Mouse (Mus musculus): ENCODE results near the gene Rif1.

Gene Rif1

GRCm38 (mm10) chr2:52072491-52073140 lies at the start of gene Rif1:
Rif1 (plus strand) TSS chr2:52072832.
- peak; percentile 66 for DNase-seq (ENCODE audit: low read depth)

DNA sequence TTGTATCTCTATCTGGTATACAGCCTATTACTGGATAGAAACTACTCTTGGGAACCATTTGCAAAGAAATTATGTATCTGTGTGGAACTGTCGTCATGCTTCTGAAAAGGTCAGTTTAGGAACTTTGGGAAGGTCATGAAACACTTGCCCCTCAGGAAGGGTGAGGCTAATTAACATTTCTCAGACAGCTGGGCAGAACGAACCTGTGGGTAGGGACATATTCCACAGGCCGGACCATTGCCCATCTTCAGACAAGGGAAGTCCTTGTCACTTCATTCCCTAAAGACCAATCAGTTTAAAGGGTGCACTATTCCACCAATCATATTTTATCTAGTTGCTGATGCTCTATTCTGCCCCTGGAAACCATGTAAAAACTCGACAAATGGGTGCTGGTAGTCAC lies 45.6 kb upstream of the Rif1 start:
- no peak for DNase-seq (ENCODE audit: low read depth)

DNA sequence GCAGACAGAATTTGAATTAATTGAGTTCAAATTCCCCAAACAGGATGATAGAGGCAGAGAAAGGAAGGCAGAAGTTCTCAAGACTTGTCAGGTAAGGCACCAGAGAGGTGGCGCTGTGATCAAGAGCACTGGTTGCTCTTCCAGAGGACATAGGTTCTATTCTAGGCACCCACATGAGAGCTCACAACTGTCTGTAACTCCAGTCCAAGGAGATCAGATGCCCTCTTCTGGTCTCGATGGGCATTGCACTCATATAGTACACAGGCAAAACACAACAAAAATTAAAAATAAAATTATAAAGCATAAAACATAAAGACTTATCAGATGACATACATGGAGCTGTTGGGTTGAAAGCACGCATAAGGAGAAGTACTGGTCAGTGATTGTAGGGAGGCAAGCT lies 43.2 kb upstream of the Rif1 start:
- no peak for DNase-seq (ENCODE audit: low read depth)

DNA sequence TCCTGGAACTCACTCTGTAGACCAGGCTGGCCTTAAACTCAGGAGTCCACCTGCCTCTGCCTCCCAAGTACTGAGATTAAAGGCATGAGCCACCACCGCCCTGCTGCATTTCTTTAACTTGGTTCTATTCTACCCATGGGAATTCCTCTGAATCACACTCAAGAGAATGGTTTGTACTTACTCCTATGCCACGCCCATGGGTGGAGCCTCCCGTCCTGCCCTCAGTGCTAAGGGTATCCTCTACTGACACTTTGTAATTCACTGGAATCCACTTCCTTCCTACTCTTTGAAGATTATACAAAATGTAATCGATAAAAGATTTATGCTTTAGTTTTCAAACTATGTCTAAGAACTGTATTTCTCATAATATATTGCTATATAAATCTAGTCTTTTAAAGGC lies 41.1 kb upstream of the Rif1 start:
- DNase-seq (ENCODE audit: low read depth), result no peak

- no peak for DNase-seq (ENCODE audit: low read depth)
These were observed 38.0 kb upstream of the Rif1 start for GRCm38 (mm10) chr2:52034601-52035000.

- DNase-seq (ENCODE audit: low read depth), result no peak
These were observed 37.5 kb upstream of the Rif1 start for GRCm38 (mm10) chr2:52035144-52035543.

DNA sequence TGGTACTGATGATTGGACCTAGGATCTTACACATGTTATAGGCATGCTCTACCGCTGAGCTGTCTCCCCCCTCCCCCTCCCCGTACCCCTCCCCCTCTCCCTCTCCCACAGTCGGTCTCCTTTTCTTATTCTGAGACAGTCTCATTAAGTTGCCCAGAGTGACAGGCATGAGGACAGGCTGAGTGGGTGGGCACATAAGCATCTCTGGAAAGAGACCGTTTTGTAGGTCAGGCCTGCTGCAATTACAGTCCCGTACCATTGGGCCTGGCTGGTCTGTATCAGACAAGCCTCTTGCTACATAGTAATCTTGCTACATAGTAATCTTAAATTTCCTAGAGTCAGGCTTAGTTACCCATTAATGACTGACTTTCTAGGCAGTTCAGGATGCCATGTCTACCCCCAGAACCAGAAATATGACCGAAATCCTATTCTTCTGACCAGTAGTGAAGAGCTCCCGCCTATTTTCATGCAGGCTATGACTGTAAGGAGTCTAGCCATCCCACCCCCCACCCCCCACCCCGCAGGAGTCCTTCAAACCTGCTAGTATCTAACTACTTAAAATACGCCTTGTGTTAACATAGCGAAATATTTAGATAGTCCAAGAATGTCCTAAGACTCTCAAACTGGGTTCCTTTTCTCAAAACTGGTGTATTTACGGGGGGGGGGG lies 35.6 kb upstream of the Rif1 start:
- no peak for DNase-seq (ENCODE audit: low read depth)

DNA sequence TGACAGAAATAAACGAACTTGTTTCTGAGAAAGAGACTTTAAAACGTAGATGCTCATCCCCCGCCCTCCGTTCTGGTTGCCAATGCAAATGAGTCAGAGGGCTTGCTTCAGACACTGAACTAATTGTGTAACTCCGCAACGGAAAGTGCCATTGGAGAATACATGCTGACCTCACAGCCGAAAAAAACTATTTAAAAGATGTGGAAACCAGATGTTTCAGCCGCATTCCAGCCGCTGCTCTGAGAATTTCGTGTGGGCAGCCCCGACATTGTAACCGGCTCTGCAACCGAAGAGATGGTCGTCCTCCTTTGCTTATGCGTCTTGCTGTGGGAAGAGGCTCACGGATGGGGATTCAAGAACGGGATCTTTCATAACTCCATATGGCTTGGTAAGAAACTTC lies 34.8 kb upstream of the Rif1 start, which contains the start of gene Tnfaip6:
Gene Tnfaip6 (plus strand): TSS at position 128 of the 400 bp plus-strand sequence.
- DNase-seq (ENCODE audit: low read depth), result peak; percentile 35

DNA sequence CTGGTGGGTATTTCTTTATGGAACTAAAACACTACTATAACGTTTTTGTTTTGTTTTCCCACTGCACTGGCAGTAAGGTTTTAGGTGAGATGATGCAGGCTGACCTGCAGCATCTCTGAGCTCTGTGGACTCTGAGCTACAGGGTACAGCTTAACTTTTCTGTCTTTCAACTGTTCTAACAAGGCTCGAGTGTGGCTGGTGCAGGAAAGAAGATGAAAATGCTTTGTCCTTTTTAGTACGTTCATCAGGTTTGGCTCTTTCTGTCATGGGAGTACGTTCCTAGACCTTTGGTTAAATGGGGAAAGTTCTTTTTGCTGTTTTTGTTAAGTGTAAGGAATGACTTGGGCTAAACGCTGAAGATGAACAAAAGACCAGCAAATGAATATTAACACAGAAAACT lies 34.1 kb upstream of the Rif1 start:
- DNase-seq (ENCODE audit: low read depth), result no peak

DNA sequence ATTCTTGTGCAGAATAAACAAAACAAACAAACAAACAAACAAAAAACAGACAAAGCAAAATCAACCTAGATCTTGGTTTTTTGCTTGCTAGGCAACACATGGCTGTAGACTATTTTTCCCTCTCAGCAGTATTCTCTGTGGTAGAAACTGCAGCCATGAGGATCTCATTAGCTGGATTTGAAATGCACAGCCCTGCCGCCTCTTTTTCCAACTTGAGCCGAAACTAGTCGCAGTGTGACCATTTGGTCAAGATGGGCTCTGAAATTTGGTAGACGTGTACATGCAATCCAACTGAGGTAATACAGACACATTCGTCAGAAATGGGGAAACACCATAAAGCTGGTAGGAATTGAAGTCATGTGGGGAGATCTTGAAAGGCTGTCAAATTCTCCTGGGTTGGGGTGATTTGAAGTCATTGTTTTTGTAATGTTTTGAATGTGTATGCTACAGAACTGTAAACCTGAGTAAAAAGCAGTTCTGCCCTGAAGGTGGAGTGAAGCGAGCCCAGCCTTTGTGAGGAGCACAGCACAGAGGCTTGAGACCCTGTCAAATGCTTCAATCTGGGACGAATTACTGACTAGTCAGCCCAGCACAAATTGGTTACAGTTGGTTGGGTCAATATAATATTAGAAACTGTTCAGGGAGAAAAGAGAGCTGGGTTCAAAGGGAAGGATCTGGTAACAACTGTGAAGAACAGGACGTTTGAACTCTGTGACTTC lies 33.4 kb upstream of the Rif1 start:
- DNase-seq (ENCODE audit: low read depth), result no peak

DNA sequence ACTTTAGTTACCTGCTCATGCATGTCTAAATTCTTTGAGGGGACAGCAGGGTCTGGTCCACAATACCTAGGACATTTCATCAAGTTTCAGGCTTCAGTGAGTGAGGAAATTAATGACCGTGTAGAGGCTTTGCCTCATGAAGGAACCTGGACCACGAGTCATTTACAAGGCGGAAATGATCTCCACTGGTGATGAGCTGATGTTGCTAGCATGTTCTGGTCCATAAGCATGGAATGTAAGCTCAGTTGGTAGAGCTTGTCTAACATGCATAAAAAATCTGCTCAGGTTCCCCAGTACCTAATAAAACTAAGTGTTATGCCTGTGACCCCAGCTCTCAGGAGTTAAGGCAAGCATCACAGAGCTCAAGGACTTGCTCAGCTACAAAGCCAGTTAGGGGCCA lies 30.5 kb upstream of the Rif1 start:
- DNase-seq (ENCODE audit: low read depth), result no peak

DNA sequence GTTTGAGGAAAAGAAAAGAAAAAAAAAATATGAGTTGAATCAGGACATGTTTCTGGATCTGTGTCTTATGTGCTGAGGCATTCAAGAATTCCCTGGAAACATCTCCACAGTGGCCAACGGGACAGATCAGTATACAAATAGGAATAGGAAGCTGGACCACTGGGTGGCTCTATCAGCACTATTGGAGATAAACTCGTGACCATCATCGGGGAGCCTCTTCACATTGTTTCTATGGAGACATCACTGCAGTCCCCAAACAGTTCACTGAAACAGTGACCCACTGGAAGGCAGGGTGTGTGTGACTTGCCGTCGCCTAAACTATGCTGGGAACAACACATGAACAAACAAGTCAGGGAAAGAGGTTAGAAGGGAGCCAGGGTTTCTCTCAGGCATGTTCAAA lies 29.9 kb upstream of the Rif1 start:
- DNase-seq (ENCODE audit: low read depth), result no peak

DNA sequence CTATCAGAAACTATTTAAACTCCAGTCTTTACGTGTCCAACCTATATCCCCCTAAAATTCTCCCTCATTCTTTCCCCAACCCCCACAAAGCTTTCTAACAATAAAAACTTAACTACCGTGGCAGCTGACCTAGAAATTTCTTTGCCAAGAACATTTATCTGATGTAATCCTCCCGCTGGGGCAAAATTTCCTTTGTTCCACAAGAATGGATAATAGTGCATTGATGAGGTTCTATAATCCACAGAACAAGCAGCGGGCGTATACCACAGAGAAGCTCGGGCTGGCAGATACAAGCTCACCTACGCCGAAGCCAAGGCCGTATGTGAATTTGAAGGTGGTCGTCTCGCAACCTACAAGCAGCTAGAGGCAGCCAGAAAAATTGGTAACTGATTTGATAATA lies 29.1 kb upstream of the Rif1 start:
- no peak for DNase-seq (ENCODE audit: low read depth)

GRCm38 (mm10) chr2:52046032-52046431 lies 26.6 kb upstream of the Rif1 start:
- no peak for DNase-seq (ENCODE audit: low read depth)

- no peak for DNase-seq (ENCODE audit: low read depth)
These were observed 21.8 kb upstream of the Rif1 start for GRCm38 (mm10) chr2:52050823-52051222.

GRCm38 (mm10) chr2:52052335-52052734 lies 20.3 kb upstream of the Rif1 start:
- DNase-seq (ENCODE audit: low read depth), result no peak

- no peak for DNase-seq (ENCODE audit: low read depth)
These were observed 19.1 kb upstream of the Rif1 start for GRCm38 (mm10) chr2:52053502-52053901.

- no peak for DNase-seq (ENCODE audit: low read depth)
These were observed 17.0 kb upstream of the Rif1 start for GRCm38 (mm10) chr2:52055616-52056015.

DNA sequence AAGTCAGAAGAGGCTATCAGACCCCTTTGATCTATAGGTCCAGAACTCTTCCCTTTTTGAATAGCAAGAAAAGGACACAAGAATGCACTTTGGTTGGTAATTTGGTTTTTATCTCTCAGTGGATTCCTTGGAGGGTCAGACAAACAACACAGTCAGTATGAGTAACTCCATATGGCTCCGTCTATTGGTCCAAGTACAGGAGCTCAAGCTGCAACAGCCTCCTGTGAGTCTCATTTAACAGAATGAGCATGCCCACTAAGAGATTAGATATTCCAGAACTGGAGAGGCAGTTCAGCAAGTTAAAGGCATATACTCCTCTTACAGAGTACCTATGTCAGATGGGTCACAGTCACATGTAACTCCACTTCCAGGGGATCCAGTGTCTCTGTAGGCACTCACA lies 15.5 kb upstream of the Rif1 start:
- DNase-seq (ENCODE audit: low read depth), result no peak

GRCm38 (mm10) chr2:52057681-52058080 lies 15.0 kb upstream of the Rif1 start:
- DNase-seq (ENCODE audit: low read depth), result no peak

- no peak for DNase-seq (ENCODE audit: low read depth)
These were observed 4.0 kb upstream of the Rif1 start for GRCm38 (mm10) chr2:52068641-52069040.

GRCm38 (mm10) chr2:52070816-52071215 lies 1.8 kb upstream of the Rif1 start:
- DNase-seq (ENCODE audit: low read depth), result no peak

- no peak for DNase-seq (ENCODE audit: low read depth)
These were observed 1.2 kb upstream of the Rif1 start for GRCm38 (mm10) chr2:52071241-52071991.

Measured in c-Kit-positive CD71-negative TER-119-negative erythroid progenitor cells, embryonic 14.5 days (primary cell).